Mouse (Mus musculus) bone marrow macrophage, adult 2 months (primary cell): Measurements from ENCODE around the gene Elp6.

Source experiments
- CTCF ChIP-seq: IDR thresholded peaks from 2 replicates; pipeline ENCODE4 v1.5.1; 2012; ENCODE audit warnings: low read depth, mild to moderate bottlenecking, low read length, moderate library complexity
- POLR2A ChIP-seq: IDR thresholded peaks from 2 replicates; pipeline ENCODE4 v1.6.1; 2012; ENCODE audit warnings: mild to moderate bottlenecking, low read depth, low read length, borderline replicate concordance

DNA sequence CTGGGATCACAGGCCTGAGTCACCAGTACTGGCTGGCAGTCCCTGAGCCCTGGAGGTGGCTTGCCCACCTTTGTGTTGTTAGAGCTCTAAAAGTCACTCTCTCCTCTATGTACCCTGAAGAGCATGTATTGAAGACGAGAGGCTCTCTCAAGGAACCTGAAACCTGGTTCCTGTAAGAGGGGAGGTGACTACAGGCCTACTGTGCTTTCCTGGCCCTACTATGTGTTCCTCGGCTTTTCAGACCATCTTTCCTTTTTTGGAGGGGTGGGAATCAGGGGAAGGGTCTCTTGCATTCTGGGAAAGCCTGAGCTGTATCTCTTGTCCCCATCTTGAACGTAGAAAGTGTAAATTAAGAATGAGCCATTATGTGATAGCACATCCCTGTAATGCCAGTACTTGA, 45.9 kb upstream of the Elp6 start:
- TF ChIP-seq POLR2A, result no peak
- TF ChIP-seq CTCF, result no peak
